8 mouse cellular contexts compared by ENCODE assay signal in genomic region chr10:59538767-59539532, GRCm38 (mm10).
DNase-seq lines count a peak whose midpoint lies in the region; ATAC-seq and TF ChIP-seq lines count a peak whose summit lies in the region.

No protein-coding gene starts in this region.

- peak; percentile 61 for ATAC-seq in neural tube, embryonic 15.5 days (ENCODE audit: low FRiP score)

- peak overlapping the region; percentile 34 for H3K4me3 ChIP-seq in testis, adult 2 months (ENCODE audit: control insufficient read depth, low read depth, low read length)
- H3K4me3 ChIP-seq in limb, embryonic 10.5 days: peak overlapping the region; percentile 45
- peak overlapping the region; percentile 30 for H3K4me3 ChIP-seq in neural tube, embryonic 15.5 days (replicated peaks)

- peak overlapping the region; percentile 32; the same call in 1 of the 2 replicates for H3K9ac ChIP-seq in neural tube, embryonic 15.5 days (replicated peaks)

- H3K27ac ChIP-seq in testis, adult 2 months (ENCODE audit: control insufficient read depth, insufficient read depth, low read depth, low read length): no peak overlapping the region
- 0 out of 2 replicates have a peak overlapping the region, but pooled peaks have one; percentile 47 for H3K27ac ChIP-seq in limb, embryonic 10.5 days
- peak overlapping the region; percentile 67 for H3K27ac ChIP-seq in neural tube, embryonic 15.5 days (replicated peaks)

- peaks cover 5% of the 10 kb centered on the region for H3K4me1 ChIP-seq in testis, adult 2 months (ENCODE audit: control insufficient read depth, insufficient read depth, low read length)
- peaks cover 13% of the 10 kb centered on the region for H3K4me1 ChIP-seq in limb, embryonic 10.5 days
- peaks cover 33% of the 10 kb centered on the region for H3K4me1 ChIP-seq in neural tube, embryonic 15.5 days

- no peak for TF ChIP-seq CTCF in testis, adult 2 months (IDR thresholded peaks at IDR 0.05; ENCODE audit: control insufficient read depth, insufficient read depth, insufficient replicate concordance, low read depth, low read length)

- DNase-seq in adrenal gland, adult (ENCODE audit: inconsistent age in 2 of 2, low spot score in 1 of 2): peak; percentile 71 to 89
- DNase-seq in adrenal gland, postnatal 4 days (ENCODE audit: low spot score in 2 of 2): no peak
- no peak for DNase-seq in testis, postnatal 14 days (ENCODE audit: low spot score)
- DNase-seq in limb, embryonic 10.5 days (ENCODE audit: low spot score): peak; percentile 39
- DNase-seq in urinary bladder, postnatal 36 days (ENCODE audit: low spot score in 2 of 2): no peak
- no peak for DNase-seq in left cerebral cortex, adult 18-20 months (ENCODE audit: low spot score in 2 of 2)

- WGBS in limb, embryonic 10.5 days: 26% methylated on average over 17 of the region's 17 CpGs
- 26% methylated on average over 17 of the region's 17 CpGs for WGBS in neural tube, embryonic 15.5 days

- peak overlapping the region; percentile 61 for H3K4me2 ChIP-seq in neural tube, embryonic 15.5 days

- no peaks in the 10 kb centered on the region for H3K36me3 ChIP-seq in testis, adult 2 months (ENCODE audit: control insufficient read depth, insufficient read depth, low read length)
- H3K36me3 ChIP-seq in limb, embryonic 10.5 days: no peaks in the 10 kb centered on the region
- H3K36me3 ChIP-seq in neural tube, embryonic 15.5 days: no peaks in the 10 kb centered on the region

- no peaks in the 10 kb centered on the region for H3K27me3 ChIP-seq in testis, adult 2 months (ENCODE audit: control insufficient read depth, insufficient read depth, low read length)
- no peaks in the 10 kb centered on the region for H3K27me3 ChIP-seq in limb, embryonic 10.5 days (ENCODE audit: low read depth, poor library complexity, severe bottlenecking)
- H3K27me3 ChIP-seq in neural tube, embryonic 15.5 days (replicated peaks): no peaks in the 10 kb centered on the region

- no peak for TF ChIP-seq POLR2A in testis, adult 2 months (IDR thresholded peaks at IDR 0.05; ENCODE audit: control insufficient read depth, low read depth, low read length)

- H3K9me3 ChIP-seq in limb, embryonic 10.5 days (replicated peaks): no peaks in the 10 kb centered on the region
- H3K9me3 ChIP-seq in neural tube, embryonic 15.5 days (replicated peaks): no peaks in the 10 kb centered on the region

Comparison
In these comparisons a context has a peak if more than half of its experiments do, and no peak if none do; other contexts are left out.
1. DNase-seq: peak in adrenal gland, adult (2 of 2) and limb, embryonic 10.5 days (single experiment); none in adrenal gland, postnatal 4 days (0 of 2), testis, postnatal 14 days (single experiment), urinary bladder, postnatal 36 days (0 of 2) and left cerebral cortex, adult 18-20 months (0 of 2).
2. Peak in every context shown above with its lines, with median percentiles within 50 percentile points of each other: H3K4me3 ChIP-seq.